Mouse (Mus musculus): ENCODE data around the gene Gm16181. TPM values are rescaled to one million over a fixed set of nuclear protein-coding genes. Genes with fewer than 3 reads are reported as not detected.
A peak's percentile ranks its signal among the peaks of the same experiment; 100 is the strongest.

Gene Gm16181
- polyA plus RNA-seq, 1 experiment from 2014 or later = 0.38 TPM

GRCm38 (mm10) chr17:35240384-35241304, 20.0 kb downstream of the Gm16181 start:
- 26% methylated on average over 12 of the region's 12 CpGs for WGBS

GRCm38 (mm10) chr17:35241305-35242014, 20.8 kb downstream of the Gm16181 start, which contains the start of gene Ddx39b:
Gene Ddx39b, plus strand, starts transcription at chr17:35241746.
- Histone ChIP-seq H3K27me3 (ENCODE audit: control insufficient read depth, insufficient read depth, low read depth, low read length) (no peaks in the 10 kb centered on the region), H3K27ac (ENCODE audit: low read length) (peak within 1 kb of the TSS; percentile 99), H3K9me3 (replicated peaks; ENCODE audit: control insufficient read depth, low read length, poor library complexity, severe bottlenecking) (no peaks in the 10 kb centered on the region), H3K4me3 (ENCODE audit: low read depth, low read length) (peak within 1 kb of the TSS; percentile 96), H3K4me1 (ENCODE audit: control insufficient read depth, insufficient read depth, low read length) (peaks cover 42% of the 10 kb centered on the region), H3K4me2 (ENCODE audit: low read length) (peak within 1 kb of the TSS; percentile 73), H3K9ac (ENCODE audit: low read depth, low read length) (peak within 1 kb of the TSS; percentile 100), H3K36me3 (ENCODE audit: control insufficient read depth, insufficient read depth, low read length) (peaks cover 20% of the 10 kb centered on the region)
- ATAC-seq = peak; percentile 91
- WGBS = under 1% methylated on average over 64 of the region's 69 CpGs

More at GRCm38 (mm10) chr17:35240384-35241304, 20.0 kb downstream of the Gm16181 start:
- no peaks in the 10 kb centered on the region for H3K9me3 ChIP-seq (replicated peaks; ENCODE audit: control insufficient read depth, low read length, poor library complexity, severe bottlenecking)
- H3K27me3 ChIP-seq (ENCODE audit: control insufficient read depth, insufficient read depth, low read depth, low read length) = no peaks in the 10 kb centered on the region
- peak; percentile 1; the same call in 1 of the 2 replicates for ATAC-seq
- peak overlapping the region; percentile 96 for H3K4me3 ChIP-seq (ENCODE audit: low read depth, low read length)
- peaks cover 15% of the 10 kb centered on the region for H3K36me3 ChIP-seq (ENCODE audit: control insufficient read depth, insufficient read depth, low read length)
- H3K27ac ChIP-seq (ENCODE audit: low read length) = peak overlapping the region; percentile 99
- H3K4me1 ChIP-seq (ENCODE audit: control insufficient read depth, insufficient read depth, low read length) = peaks cover 42% of the 10 kb centered on the region
- peak overlapping the region; percentile 52 for H3K9ac ChIP-seq (ENCODE audit: low read depth, low read length)
- H3K4me2 ChIP-seq (ENCODE audit: low read length) = peak overlapping the region; percentile 73

GRCm38 (mm10) chr17:35242015-35242941, 21.6 kb downstream of the Gm16181 start:
- peaks cover 37% of the 10 kb centered on the region for H3K4me1 ChIP-seq (ENCODE audit: control insufficient read depth, insufficient read depth, low read length)
- no peaks in the 10 kb centered on the region for H3K27me3 ChIP-seq (ENCODE audit: control insufficient read depth, insufficient read depth, low read depth, low read length)
- H3K4me2 ChIP-seq (ENCODE audit: low read length) = peak overlapping the region; percentile 73
- under 1% methylated on average over 51 of the region's 55 CpGs for WGBS
- peaks cover 28% of the 10 kb centered on the region for H3K36me3 ChIP-seq (ENCODE audit: control insufficient read depth, insufficient read depth, low read length)
- H3K9ac ChIP-seq (ENCODE audit: low read depth, low read length) = peak overlapping the region; percentile 100
- ATAC-seq = peak; percentile 47
- H3K27ac ChIP-seq (ENCODE audit: low read length) = peak overlapping the region; percentile 99
- peak overlapping the region; percentile 96 for H3K4me3 ChIP-seq (ENCODE audit: low read depth, low read length)
- H3K9me3 ChIP-seq (replicated peaks; ENCODE audit: control insufficient read depth, low read length, poor library complexity, severe bottlenecking) = no peaks in the 10 kb centered on the region

GRCm38 (mm10) chr17:35243086-35243485, 22.5 kb downstream of the Gm16181 start:
- ATAC-seq = no peak
- H3K36me3 ChIP-seq (ENCODE audit: control insufficient read depth, insufficient read depth, low read length) = peaks cover 35% of the 10 kb centered on the region
- H3K4me3 ChIP-seq (ENCODE audit: low read depth, low read length) = peak overlapping the region; percentile 96
- H3K4me2 ChIP-seq (ENCODE audit: low read length) = peak overlapping the region; percentile 73
- under 1% methylated on average over 16 of the region's 16 CpGs for WGBS
- no peaks in the 10 kb centered on the region for H3K9me3 ChIP-seq (replicated peaks; ENCODE audit: control insufficient read depth, low read length, poor library complexity, severe bottlenecking)
- no peaks in the 10 kb centered on the region for H3K27me3 ChIP-seq (ENCODE audit: control insufficient read depth, insufficient read depth, low read depth, low read length)
- peak overlapping the region; percentile 100 for H3K9ac ChIP-seq (ENCODE audit: low read depth, low read length)
- H3K4me1 ChIP-seq (ENCODE audit: control insufficient read depth, insufficient read depth, low read length) = peaks cover 34% of the 10 kb centered on the region
- peak overlapping the region; percentile 99 for H3K27ac ChIP-seq (ENCODE audit: low read length)

DNA sequence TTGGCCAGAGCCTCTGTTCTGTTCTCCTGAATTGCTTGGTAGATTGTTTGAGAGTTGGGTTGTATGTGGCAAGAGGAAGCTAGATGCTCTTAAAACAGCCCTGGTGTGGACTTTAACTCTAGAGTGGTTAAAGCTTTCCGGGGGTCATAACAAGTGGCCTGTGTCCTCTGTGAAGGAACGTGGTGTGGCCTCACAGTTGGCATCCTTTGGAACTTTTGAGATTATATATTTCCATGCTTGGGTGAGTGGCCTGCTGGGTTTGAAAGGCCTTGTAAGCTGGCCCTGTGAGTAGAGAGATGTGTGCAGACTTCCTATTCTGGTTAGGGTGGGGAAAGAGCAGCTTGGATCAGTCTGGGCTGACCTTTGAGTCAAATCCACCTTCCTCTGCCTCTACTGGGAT, 24.4 kb downstream of the Gm16181 start:
- ATAC-seq = no peak
- no peaks in the 10 kb centered on the region for H3K27me3 ChIP-seq (ENCODE audit: control insufficient read depth, insufficient read depth, low read depth, low read length)
- H3K4me2 ChIP-seq (ENCODE audit: low read length) = peak overlapping the region; percentile 73
- peak overlapping the region; percentile 42 for H3K9ac ChIP-seq (ENCODE audit: low read depth, low read length)
- no peaks in the 10 kb centered on the region for H3K9me3 ChIP-seq (replicated peaks; ENCODE audit: control insufficient read depth, low read length, poor library complexity, severe bottlenecking)
- peaks cover 44% of the 10 kb centered on the region for H3K36me3 ChIP-seq (ENCODE audit: control insufficient read depth, insufficient read depth, low read length)
- H3K4me1 ChIP-seq (ENCODE audit: control insufficient read depth, insufficient read depth, low read length) = peaks cover 33% of the 10 kb centered on the region
- peak overlapping the region; percentile 8; the same call in 1 of the 2 replicates for H3K4me3 ChIP-seq (ENCODE audit: low read depth, low read length)
- H3K27ac ChIP-seq (ENCODE audit: low read length) = no peak overlapping the region
- WGBS = 63% methylated on average over 2 of the region's 2 CpGs

GRCm38 (mm10) chr17:35245731-35246623, 25.3 kb downstream of the Gm16181 start:
- no peak for ATAC-seq
- Histone ChIP-seq H3K4me2 (ENCODE audit: low read length) (peak overlapping the region; percentile 73; the same call in 1 of the 2 replicates), H3K36me3 (ENCODE audit: control insufficient read depth, insufficient read depth, low read length) (peaks cover 52% of the 10 kb centered on the region), H3K27ac (ENCODE audit: low read length) (no peak overlapping the region), H3K9ac (ENCODE audit: low read depth, low read length) (no peak overlapping the region), H3K9me3 (replicated peaks; ENCODE audit: control insufficient read depth, low read length, poor library complexity, severe bottlenecking) (no peaks in the 10 kb centered on the region), H3K4me3 (ENCODE audit: low read depth, low read length) (no peak overlapping the region; the same call in 1 of the 2 replicates), H3K4me1 (ENCODE audit: control insufficient read depth, insufficient read depth, low read length) (peaks cover 23% of the 10 kb centered on the region), H3K27me3 (ENCODE audit: control insufficient read depth, insufficient read depth, low read depth, low read length) (no peaks in the 10 kb centered on the region)
- WGBS = 79% methylated on average over 15 of the region's 15 CpGs

- no peak for ATAC-seq
Observed at GRCm38 (mm10) chr17:35247144-35247543, 26.5 kb downstream of the Gm16181 start.

More at GRCm38 (mm10) chr17:35247144-35247543, 26.5 kb downstream of the Gm16181 start:
- no peak overlapping the region for H3K27ac ChIP-seq (ENCODE audit: low read length)
- no peaks in the 10 kb centered on the region for H3K27me3 ChIP-seq (ENCODE audit: control insufficient read depth, insufficient read depth, low read depth, low read length)
- H3K36me3 ChIP-seq (ENCODE audit: control insufficient read depth, insufficient read depth, low read length) = peaks cover 57% of the 10 kb centered on the region
- H3K9ac ChIP-seq (ENCODE audit: low read depth, low read length) = no peak overlapping the region
- peaks cover 23% of the 10 kb centered on the region for H3K4me1 ChIP-seq (ENCODE audit: control insufficient read depth, insufficient read depth, low read length)
- 84% methylated on average over 7 of the region's 7 CpGs for WGBS
- H3K9me3 ChIP-seq (replicated peaks; ENCODE audit: control insufficient read depth, low read length, poor library complexity, severe bottlenecking) = no peaks in the 10 kb centered on the region
- H3K4me2 ChIP-seq (ENCODE audit: low read length) = no peak overlapping the region
- H3K4me3 ChIP-seq (ENCODE audit: low read depth, low read length) = no peak overlapping the region

Measured in midbrain, embryonic 16.5 days (tissue).